Mouse (Mus musculus): Measurements from ENCODE around the gene Cyld. TPM values are rescaled to one million over a fixed set of nuclear protein-coding genes. Genes with fewer than 3 reads are reported as not detected.

Gene Cyld
- polyA plus RNA-seq, 1 experiment from 2014 or later: 11.4 TPM

GRCm38 (mm10) chr8:88666435-88666834 is 30.4 kb upstream of the Cyld start:
- WGBS: 67% methylated on average over 1 of the region's 1 CpGs
- Histone ChIP-seq H3K4me2 (ENCODE audit: low read length) (no peak overlapping the region), H3K27ac (ENCODE audit: low read depth, low read length) (no peak overlapping the region), H3K36me3 (ENCODE audit: control insufficient read depth, insufficient read depth, low read length) (no peaks in the 10 kb centered on the region), H3K4me3 (ENCODE audit: low read depth, low read length) (no peak overlapping the region), H3K4me1 (ENCODE audit: control insufficient read depth, insufficient read depth, low read length) (peaks cover 6% of the 10 kb centered on the region; the same call in 1 of the 2 replicates), H3K27me3 (replicated peaks; ENCODE audit: control insufficient read depth, insufficient read depth, low read length) (no peaks in the 10 kb centered on the region), H3K9me3 (replicated peaks; ENCODE audit: control insufficient read depth, low read length) (no peaks in the 10 kb centered on the region), H3K9ac (ENCODE audit: low read length) (no peak overlapping the region)
- DNase-seq (ENCODE audit: low spot score) (no peak), ATAC-seq (no peak)

- H3K27me3 ChIP-seq (replicated peaks; ENCODE audit: control insufficient read depth, insufficient read depth, low read length): no peaks in the 10 kb centered on the region
- no peaks in the 10 kb centered on the region for H3K36me3 ChIP-seq (ENCODE audit: control insufficient read depth, insufficient read depth, low read length)
- peak overlapping the region; percentile 48; the same call in 1 of the 2 replicates for H3K27ac ChIP-seq (ENCODE audit: low read depth, low read length)
- WGBS: 49% methylated on average over 14 of the region's 14 CpGs
- H3K9me3 ChIP-seq (replicated peaks; ENCODE audit: control insufficient read depth, low read length): no peaks in the 10 kb centered on the region
- H3K9ac ChIP-seq (ENCODE audit: low read length): no peak overlapping the region
- H3K4me2 ChIP-seq (ENCODE audit: low read length): no peak overlapping the region
- DNase-seq (ENCODE audit: low spot score) (peak; percentile 61), ATAC-seq (peak; percentile 50; the same call in 1 of the 2 replicates)
- H3K4me1 ChIP-seq (ENCODE audit: control insufficient read depth, insufficient read depth, low read length): peaks cover 6% of the 10 kb centered on the region; the same call in 1 of the 2 replicates
- H3K4me3 ChIP-seq (ENCODE audit: low read depth, low read length): no peak overlapping the region
Measured at GRCm38 (mm10) chr8:88668400-88669086, 28.3 kb upstream of the Cyld start.

- Histone ChIP-seq H3K9me3 (replicated peaks; ENCODE audit: control insufficient read depth, low read length) (no peaks in the 10 kb centered on the region), H3K4me1 (ENCODE audit: control insufficient read depth, insufficient read depth, low read length) (peaks cover 6% of the 10 kb centered on the region; the same call in 1 of the 2 replicates), H3K9ac (ENCODE audit: low read length) (no peak overlapping the region), H3K27me3 (replicated peaks; ENCODE audit: control insufficient read depth, insufficient read depth, low read length) (no peaks in the 10 kb centered on the region), H3K36me3 (ENCODE audit: control insufficient read depth, insufficient read depth, low read length) (no peaks in the 10 kb centered on the region), H3K4me3 (ENCODE audit: low read depth, low read length) (no peak overlapping the region), H3K4me2 (ENCODE audit: low read length) (no peak overlapping the region), H3K27ac (ENCODE audit: low read depth, low read length) (no peak overlapping the region)
- 78% methylated on average over 6 of the region's 6 CpGs for WGBS
- no peak for DNase-seq (ENCODE audit: low spot score)
- no peak for ATAC-seq
Measured at GRCm38 (mm10) chr8:88670782-88671181, 26.0 kb upstream of the Cyld start.

GRCm38 (mm10) chr8:88671575-88671974 is 25.3 kb upstream of the Cyld start:
- DNase-seq (ENCODE audit: low spot score) (no peak), ATAC-seq (no peak)
- Histone ChIP-seq H3K9ac (ENCODE audit: low read length) (no peak overlapping the region), H3K9me3 (replicated peaks; ENCODE audit: control insufficient read depth, low read length) (no peaks in the 10 kb centered on the region), H3K4me3 (ENCODE audit: low read depth, low read length) (no peak overlapping the region), H3K4me2 (ENCODE audit: low read length) (no peak overlapping the region), H3K4me1 (ENCODE audit: control insufficient read depth, insufficient read depth, low read length) (peaks cover 6% of the 10 kb centered on the region; the same call in 1 of the 2 replicates), H3K36me3 (ENCODE audit: control insufficient read depth, insufficient read depth, low read length) (no peaks in the 10 kb centered on the region), H3K27me3 (replicated peaks; ENCODE audit: control insufficient read depth, insufficient read depth, low read length) (no peaks in the 10 kb centered on the region), H3K27ac (ENCODE audit: low read depth, low read length) (no peak overlapping the region)
- WGBS: 80% methylated on average over 10 of the region's 10 CpGs

DNA sequence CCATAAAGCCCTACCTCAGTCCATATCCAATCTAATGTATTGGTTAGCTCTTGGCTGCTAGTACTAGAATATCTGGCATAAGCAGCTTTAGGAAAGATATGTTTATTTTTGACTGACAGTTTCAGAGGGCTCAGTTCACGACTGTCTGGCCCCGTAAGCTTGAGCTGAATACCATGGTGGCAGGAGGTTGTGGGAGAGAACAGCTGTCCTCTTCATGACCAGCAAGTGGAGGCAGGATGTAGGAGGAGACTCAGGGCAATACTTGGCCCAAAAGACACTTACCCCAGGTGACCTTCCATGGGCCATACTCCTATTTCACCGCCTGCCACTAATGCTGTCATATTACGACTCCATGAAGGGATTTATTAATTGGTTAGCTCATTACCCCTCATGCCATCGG is 23.0 kb upstream of the Cyld start:
- no peak overlapping the region for H3K4me3 ChIP-seq (ENCODE audit: low read depth, low read length)
- no peak overlapping the region for H3K9ac ChIP-seq (ENCODE audit: low read length)
- H3K4me2 ChIP-seq (ENCODE audit: low read length): no peak overlapping the region
- no peaks in the 10 kb centered on the region for H3K9me3 ChIP-seq (replicated peaks; ENCODE audit: control insufficient read depth, low read length)
- H3K36me3 ChIP-seq (ENCODE audit: control insufficient read depth, insufficient read depth, low read length): no peaks in the 10 kb centered on the region
- DNase-seq (ENCODE audit: low spot score): no peak
- H3K27me3 ChIP-seq (replicated peaks; ENCODE audit: control insufficient read depth, insufficient read depth, low read length): no peaks in the 10 kb centered on the region
- no peak overlapping the region for H3K27ac ChIP-seq (ENCODE audit: low read depth, low read length)
- H3K4me1 ChIP-seq (ENCODE audit: control insufficient read depth, insufficient read depth, low read length): peaks cover 6% of the 10 kb centered on the region; the same call in 1 of the 2 replicates
- WGBS: 82% methylated on average over 5 of the region's 5 CpGs
- ATAC-seq: no peak

DNA sequence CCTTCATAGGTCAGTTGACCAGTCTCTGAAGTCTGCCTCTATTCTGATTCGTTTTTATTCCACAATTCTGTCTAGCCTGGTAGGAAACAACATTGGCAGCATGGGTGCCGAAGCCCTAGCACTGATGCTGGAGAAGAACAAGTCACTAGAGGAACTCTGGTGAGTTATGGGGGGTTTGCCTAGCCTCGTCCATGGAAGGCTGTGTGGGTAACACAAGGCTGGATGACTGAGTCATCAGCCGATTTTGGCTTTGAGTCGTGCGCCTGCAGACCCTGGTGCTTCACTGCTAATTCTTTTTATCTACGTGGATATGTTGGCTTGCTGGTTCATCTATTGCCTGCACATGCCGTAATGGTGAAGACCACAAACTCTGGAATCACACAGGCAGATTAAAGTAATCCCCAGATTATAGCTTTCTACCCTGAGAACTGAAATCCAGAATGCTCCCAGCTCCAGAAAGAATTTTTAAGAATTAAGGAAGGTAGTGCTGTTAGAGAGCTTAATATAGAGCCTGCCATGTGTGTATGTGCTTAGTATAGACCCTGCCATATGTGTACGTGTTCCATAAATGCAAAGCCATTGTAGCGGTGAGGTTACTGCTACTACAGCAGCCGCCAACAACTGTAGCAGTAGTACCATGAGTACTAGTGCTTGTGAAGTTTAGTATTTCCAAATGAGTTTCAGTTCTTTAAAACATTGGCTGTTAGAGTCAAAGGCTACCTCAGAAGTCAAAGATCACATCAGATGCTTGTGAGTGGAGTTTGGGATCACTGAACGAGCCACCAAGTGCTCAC is 21.3 kb upstream of the Cyld start:
- WGBS: 90% methylated on average over 12 of the region's 12 CpGs
- no peaks in the 10 kb centered on the region for H3K27me3 ChIP-seq (replicated peaks; ENCODE audit: control insufficient read depth, insufficient read depth, low read length)
- DNase-seq (ENCODE audit: low spot score) (no peak), ATAC-seq (no peak)
- H3K36me3 ChIP-seq (ENCODE audit: control insufficient read depth, insufficient read depth, low read length): no peaks in the 10 kb centered on the region
- H3K4me3 ChIP-seq (ENCODE audit: low read depth, low read length): no peak overlapping the region
- H3K9me3 ChIP-seq (replicated peaks; ENCODE audit: control insufficient read depth, low read length): no peaks in the 10 kb centered on the region
- no peak overlapping the region for H3K4me2 ChIP-seq (ENCODE audit: low read length)
- H3K27ac ChIP-seq (ENCODE audit: low read depth, low read length): no peak overlapping the region
- no peak overlapping the region for H3K9ac ChIP-seq (ENCODE audit: low read length)
- peaks cover 5% of the 10 kb centered on the region; the same call in 1 of the 2 replicates for H3K4me1 ChIP-seq (ENCODE audit: control insufficient read depth, insufficient read depth, low read length)

DNA sequence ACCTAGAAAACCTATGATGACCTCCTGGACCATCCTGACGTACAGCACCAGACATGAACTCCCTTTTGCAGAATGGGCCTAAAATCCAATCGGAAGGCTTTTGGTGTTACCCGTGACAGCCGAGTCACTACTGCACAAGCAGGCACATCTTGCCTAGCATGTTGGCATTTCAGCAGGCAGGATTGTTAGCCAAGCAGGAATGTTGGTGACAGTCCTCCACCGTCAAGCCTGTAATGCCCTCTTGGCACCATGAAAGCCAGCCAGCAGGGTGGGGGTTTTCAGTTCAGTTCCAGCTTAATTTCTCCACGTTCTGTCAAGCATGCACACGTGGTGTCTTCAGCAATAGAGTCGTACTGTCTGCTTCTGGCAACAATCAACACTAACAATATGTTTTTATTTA is 19.8 kb upstream of the Cyld start:
- ATAC-seq: no peak
- H3K4me1 ChIP-seq (ENCODE audit: control insufficient read depth, insufficient read depth, low read length): peaks cover 5% of the 10 kb centered on the region; the same call in 1 of the 2 replicates
- 71% methylated on average over 8 of the region's 8 CpGs for WGBS
- no peak overlapping the region for H3K4me3 ChIP-seq (ENCODE audit: low read depth, low read length)
- H3K9me3 ChIP-seq (replicated peaks; ENCODE audit: control insufficient read depth, low read length): no peaks in the 10 kb centered on the region
- H3K36me3 ChIP-seq (ENCODE audit: control insufficient read depth, insufficient read depth, low read length): no peaks in the 10 kb centered on the region
- H3K27me3 ChIP-seq (replicated peaks; ENCODE audit: control insufficient read depth, insufficient read depth, low read length): no peaks in the 10 kb centered on the region
- H3K27ac ChIP-seq (ENCODE audit: low read depth, low read length): no peak overlapping the region
- peak; percentile 15 for DNase-seq (ENCODE audit: low spot score)
- H3K4me2 ChIP-seq (ENCODE audit: low read length): no peak overlapping the region
- no peak overlapping the region for H3K9ac ChIP-seq (ENCODE audit: low read length)

DNA sequence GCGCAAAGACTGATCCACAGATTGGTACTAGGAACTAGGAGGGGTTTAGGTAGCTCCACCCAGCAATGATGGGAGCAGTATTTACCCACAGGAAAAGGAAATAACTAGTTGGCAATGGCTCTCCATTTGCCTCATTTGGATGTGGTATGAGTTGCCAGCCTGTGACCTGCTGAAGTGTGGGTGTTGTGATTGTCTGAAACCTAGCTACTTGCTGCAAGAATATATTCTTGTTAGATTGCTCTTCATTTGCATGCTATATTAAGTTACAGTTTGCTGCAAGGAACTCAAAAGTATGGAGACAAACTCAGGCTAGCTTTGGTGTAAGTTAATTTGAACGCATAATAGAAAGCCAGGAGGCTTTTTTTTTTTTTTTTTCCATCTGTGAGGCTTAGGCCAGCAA is 16.3 kb upstream of the Cyld start:
- Histone ChIP-seq H3K9me3 (replicated peaks; ENCODE audit: control insufficient read depth, low read length) (no peaks in the 10 kb centered on the region), H3K4me1 (ENCODE audit: control insufficient read depth, insufficient read depth, low read length) (peaks cover 5% of the 10 kb centered on the region; the same call in 1 of the 2 replicates), H3K4me2 (ENCODE audit: low read length) (no peak overlapping the region), H3K36me3 (ENCODE audit: control insufficient read depth, insufficient read depth, low read length) (no peaks in the 10 kb centered on the region), H3K4me3 (ENCODE audit: low read depth, low read length) (no peak overlapping the region), H3K27me3 (replicated peaks; ENCODE audit: control insufficient read depth, insufficient read depth, low read length) (no peaks in the 10 kb centered on the region), H3K27ac (ENCODE audit: low read depth, low read length) (no peak overlapping the region), H3K9ac (ENCODE audit: low read length) (no peak overlapping the region)
- DNase-seq (ENCODE audit: low spot score) (no peak), ATAC-seq (no peak)
- WGBS: 94% methylated on average over 2 of the region's 2 CpGs

DNA sequence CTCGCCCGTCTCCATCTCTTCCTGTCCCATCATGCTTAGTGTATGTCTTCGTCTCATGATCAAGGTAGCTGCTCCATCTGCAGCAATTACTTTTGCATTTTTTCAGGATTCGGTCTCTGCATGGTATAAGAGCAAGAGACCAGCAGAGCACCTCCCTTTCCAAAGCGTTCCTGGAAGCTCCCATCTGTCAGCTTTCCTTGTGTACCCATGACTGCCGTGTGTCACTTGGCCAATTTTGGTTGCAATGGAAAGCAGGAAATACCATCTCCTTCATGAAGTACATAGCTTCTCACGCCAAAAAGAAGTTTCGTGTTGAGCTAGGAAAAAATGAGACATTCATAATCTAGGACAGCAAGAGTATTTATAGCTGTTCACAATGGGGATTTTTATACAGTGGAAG is 15.8 kb upstream of the Cyld start:
- 91% methylated on average over 8 of the region's 8 CpGs for WGBS
- H3K4me1 ChIP-seq (ENCODE audit: control insufficient read depth, insufficient read depth, low read length): peaks cover 5% of the 10 kb centered on the region; the same call in 1 of the 2 replicates
- H3K27me3 ChIP-seq (replicated peaks; ENCODE audit: control insufficient read depth, insufficient read depth, low read length): no peaks in the 10 kb centered on the region
- no peaks in the 10 kb centered on the region for H3K9me3 ChIP-seq (replicated peaks; ENCODE audit: control insufficient read depth, low read length)
- H3K4me3 ChIP-seq (ENCODE audit: low read depth, low read length): no peak overlapping the region
- no peak overlapping the region for H3K9ac ChIP-seq (ENCODE audit: low read length)
- H3K4me2 ChIP-seq (ENCODE audit: low read length): no peak overlapping the region
- no peaks in the 10 kb centered on the region for H3K36me3 ChIP-seq (ENCODE audit: control insufficient read depth, insufficient read depth, low read length)
- ATAC-seq: no peak
- no peak overlapping the region for H3K27ac ChIP-seq (ENCODE audit: low read depth, low read length)
- no peak for DNase-seq (ENCODE audit: low spot score)

Data from forebrain, embryonic 14.5 days (tissue).